Mouse (Mus musculus) urinary bladder, adult 2 months (tissue): Measurements from ENCODE around the gene Prickle2. TPM values are rescaled to one million over a fixed set of nuclear protein-coding genes. Genes with fewer than 3 reads are reported as not detected.
A peak's percentile ranks its signal among the peaks of the same experiment; 100 is the strongest.

Experiments
- DNase-seq: peaks from one replicate; pipeline ENCODE4 v3.0.0; 2022; ENCODE audit warnings: low spot score
- polyA plus RNA-seq: library from polyadenylated mRNA; depleted of rRNA; stranded (reverse); fragments of >200 nt; gene quantifications from 2 replicates; pipeline ENCODE4 v1.2.3, GENCODE M21; 2012

Gene Prickle2
- polyA plus RNA-seq, 1 experiment: 13.6 TPM

GRCm38 (mm10) chr6:92589381-92590065 is 116.4 kb downstream of the Prickle2 start:
- no peak for DNase-seq

GRCm38 (mm10) chr6:92584026-92584425 is 121.9 kb downstream of the Prickle2 start:
- no peak for DNase-seq

GRCm38 (mm10) chr6:92575227-92575626 is 130.7 kb downstream of the Prickle2 start:
- no peak for DNase-seq

GRCm38 (mm10) chr6:92572139-92572538 is 133.8 kb downstream of the Prickle2 start:
- no peak for DNase-seq

GRCm38 (mm10) chr6:92570090-92570489 is 135.9 kb downstream of the Prickle2 start:
- no peak for DNase-seq

- no peak for DNase-seq
These were observed 136.7 kb downstream of the Prickle2 start for GRCm38 (mm10) chr6:92569283-92569682.

GRCm38 (mm10) chr6:92559261-92559660 is 146.7 kb downstream of the Prickle2 start:
- DNase-seq: no peak

GRCm38 (mm10) chr6:92555675-92556074 is 150.3 kb downstream of the Prickle2 start:
- DNase-seq: no peak

- DNase-seq: no peak
These were observed 152.9 kb downstream of the Prickle2 start for GRCm38 (mm10) chr6:92553086-92553485.

- DNase-seq: no peak
These were observed 156.7 kb downstream of the Prickle2 start for GRCm38 (mm10) chr6:92549246-92549645.

- no peak for DNase-seq
These were observed 160.8 kb downstream of the Prickle2 start for GRCm38 (mm10) chr6:92545204-92545603.

- no peak for DNase-seq
These were observed 162.1 kb downstream of the Prickle2 start for GRCm38 (mm10) chr6:92543825-92544224.

GRCm38 (mm10) chr6:92542402-92543101 is 163.4 kb downstream of the Prickle2 start:
- no peak for DNase-seq

GRCm38 (mm10) chr6:92534226-92535031 is 171.5 kb downstream of the Prickle2 start:
- DNase-seq: peak; percentile 25

GRCm38 (mm10) chr6:92533306-92534063 is 172.5 kb downstream of the Prickle2 start:
- DNase-seq: no peak

GRCm38 (mm10) chr6:92532896-92533295 is 173.1 kb downstream of the Prickle2 start:
- no peak for DNase-seq

GRCm38 (mm10) chr6:92532331-92532730 is 173.6 kb downstream of the Prickle2 start:
- DNase-seq: no peak

GRCm38 (mm10) chr6:92526212-92526611 is 179.7 kb downstream of the Prickle2 start:
- no peak for DNase-seq

GRCm38 (mm10) chr6:92525646-92526045 is 180.3 kb downstream of the Prickle2 start:
- DNase-seq: no peak

GRCm38 (mm10) chr6:92521526-92522075 is 184.4 kb downstream of the Prickle2 start:
- DNase-seq: no peak

- no peak for DNase-seq
These were observed 185.7 kb downstream of the Prickle2 start for GRCm38 (mm10) chr6:92520088-92520875.
